Mouse (Mus musculus) cerebral cortex, adult 2 months (tissue): Measurements from ENCODE around the gene Scyl1.

Experiments
- WGBS: fragments of 180-500 bp; shearing (Covaris S2); methylation state at CpG from one replicate; pipeline ENCODE4 v1.1.7; 2018; 5-methylcytosine and 5-hydroxymethylcytosine counted together

Scyl1 gene

DNA sequence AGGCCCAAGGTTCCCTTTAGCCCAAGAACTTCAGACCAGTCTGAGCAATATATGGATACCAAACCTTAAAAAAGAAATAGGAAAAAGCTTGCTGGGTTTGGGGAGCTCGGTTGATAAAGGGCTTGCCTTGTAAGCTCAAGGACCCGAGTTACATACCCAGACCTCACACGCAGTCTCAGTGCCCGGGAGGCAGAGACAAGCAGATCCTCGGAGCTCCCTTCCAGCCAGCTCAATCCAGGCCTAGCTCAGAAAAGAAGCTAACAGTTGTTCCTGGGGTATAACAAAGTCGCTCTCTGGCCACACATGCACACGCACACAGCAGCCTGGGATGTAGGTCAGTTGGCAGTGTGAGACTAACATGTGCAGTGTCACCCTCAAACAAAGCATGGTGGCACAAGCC, 16.7 kb upstream of the Scyl1 start:
- 86% methylated on average over 7 of the region's 7 CpGs for WGBS

DNA sequence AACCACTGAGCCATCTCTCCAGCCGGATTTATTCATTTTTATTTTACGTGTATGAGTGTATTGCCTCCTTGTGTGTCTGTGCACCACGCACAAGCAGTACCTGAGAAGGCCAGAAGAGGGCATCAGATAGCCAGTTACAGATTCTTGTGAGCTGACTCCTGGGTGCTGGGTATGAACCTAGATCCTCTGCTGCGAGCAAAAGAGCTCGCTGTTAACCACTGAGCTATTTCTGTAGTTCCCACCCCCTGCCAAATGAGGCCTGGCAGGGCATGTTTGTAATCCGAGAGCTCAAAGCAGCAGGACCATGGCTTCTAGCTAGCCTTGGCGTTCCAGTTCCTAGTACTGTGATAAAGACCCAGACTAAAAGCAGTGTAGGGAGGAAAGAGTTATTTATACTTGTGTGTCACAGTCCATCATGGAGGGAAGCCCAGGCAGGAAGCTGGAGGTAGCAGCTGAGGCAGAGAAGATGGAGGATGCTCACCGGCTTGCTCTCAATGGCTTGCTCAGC, 16.0 kb upstream of the Scyl1 start:
- WGBS: 11% methylated on average over 8 of the region's 8 CpGs

DNA sequence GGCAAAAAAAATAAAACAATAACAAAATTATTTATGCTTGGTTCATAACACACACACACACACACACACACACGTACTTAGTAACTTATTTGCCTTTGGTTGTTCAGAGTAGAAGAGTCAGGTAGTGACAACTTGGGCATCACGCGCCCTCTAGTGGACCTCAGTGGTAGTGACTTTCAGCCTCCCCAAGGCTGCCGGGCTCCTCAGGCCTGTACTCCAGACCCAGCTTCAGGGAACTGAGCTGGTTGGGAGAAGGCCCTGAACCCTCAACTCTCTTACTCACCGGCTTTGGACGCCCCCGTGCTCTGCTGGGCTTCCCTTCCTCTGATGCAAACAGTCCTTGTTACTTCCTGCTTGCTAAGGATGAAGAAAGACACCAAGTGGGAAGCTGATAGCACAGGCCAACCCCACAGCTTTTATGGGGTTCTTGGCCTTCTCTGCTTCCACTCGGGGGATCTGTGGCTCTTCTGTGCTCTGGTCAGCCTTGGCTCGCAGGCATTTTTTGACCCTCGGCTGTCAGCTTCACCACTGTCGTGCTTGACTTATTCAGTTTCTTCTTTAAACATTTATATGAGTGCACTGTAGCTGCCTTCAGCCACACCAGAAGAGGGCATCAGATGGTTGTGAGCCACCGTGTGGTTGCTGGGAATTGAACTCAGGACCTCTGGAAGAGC, 15.4 kb upstream of the Scyl1 start:
- 5% methylated on average over 12 of the region's 12 CpGs for WGBS

DNA sequence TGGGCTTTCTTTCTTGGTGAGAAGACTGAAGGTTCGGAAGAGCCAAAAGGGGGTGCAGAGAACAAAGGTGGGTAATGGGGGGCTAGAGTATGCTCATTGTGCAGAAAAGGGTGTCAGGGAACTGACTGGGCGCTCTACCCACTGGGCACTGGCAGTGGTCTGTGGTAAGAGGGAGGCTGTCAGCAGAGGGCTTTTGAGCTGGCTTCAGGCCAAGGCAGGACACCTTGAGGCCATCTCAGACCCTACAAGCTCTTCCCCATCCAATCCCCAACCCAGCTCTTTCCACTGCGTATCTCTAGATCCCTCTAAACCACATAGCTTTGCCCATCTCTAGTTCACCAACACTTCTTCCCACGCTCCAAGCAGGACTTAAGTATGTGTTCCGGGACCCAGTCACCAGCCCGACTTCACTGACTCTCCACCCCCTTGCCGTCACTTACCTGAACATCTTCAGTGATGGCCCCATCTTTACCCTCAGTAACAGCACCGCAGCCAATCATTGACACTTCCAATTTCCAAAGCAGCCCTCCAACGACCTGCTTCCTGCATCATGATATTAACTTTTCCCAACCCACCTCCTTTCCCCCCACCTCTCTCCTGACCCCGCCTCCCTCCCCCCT, 13.8 kb upstream of the Scyl1 start:
- 55% methylated on average over 10 of the region's 10 CpGs for WGBS

DNA sequence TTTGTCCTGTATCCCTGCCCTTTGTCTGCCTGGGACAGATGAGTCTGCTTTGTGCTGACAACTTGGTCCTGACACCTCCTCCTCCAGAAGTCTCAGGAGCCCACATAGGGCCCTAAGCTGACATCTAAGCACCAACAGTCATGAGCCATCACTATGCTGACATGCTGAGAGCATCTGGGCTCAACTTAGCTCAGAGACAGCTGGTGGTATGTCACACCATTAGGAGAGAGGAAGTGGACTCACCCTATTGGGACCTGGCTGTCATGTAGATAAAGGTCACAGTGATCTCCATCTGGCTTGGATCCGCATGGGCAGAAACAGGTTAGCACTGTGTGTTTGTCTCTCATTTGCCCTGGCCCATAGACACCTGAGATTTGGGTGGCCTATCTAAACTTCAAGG, 10.9 kb upstream of the Scyl1 start:
- 97% methylated on average over 1 of the region's 1 CpGs for WGBS

DNA sequence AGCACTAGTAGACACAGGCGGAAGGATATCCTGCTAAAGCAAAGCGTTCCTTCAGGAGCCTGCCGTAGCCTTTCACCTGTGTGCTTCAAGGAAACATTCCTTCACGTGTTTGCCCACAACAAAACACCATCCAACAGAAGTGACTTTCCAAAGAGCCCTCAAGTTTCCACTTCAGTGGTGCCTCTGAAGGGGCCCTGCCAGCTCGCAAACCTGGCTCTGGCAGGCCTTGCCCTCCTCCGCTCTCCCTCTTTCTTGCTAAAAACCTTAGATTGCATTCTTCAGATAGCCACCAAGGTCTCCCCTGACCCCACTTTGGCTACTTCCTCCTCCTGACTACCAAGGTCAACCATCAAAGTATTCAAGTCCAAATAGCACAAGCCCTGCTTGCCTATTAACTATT, 10.3 kb upstream of the Scyl1 start:
- 91% methylated on average over 6 of the region's 6 CpGs for WGBS

DNA sequence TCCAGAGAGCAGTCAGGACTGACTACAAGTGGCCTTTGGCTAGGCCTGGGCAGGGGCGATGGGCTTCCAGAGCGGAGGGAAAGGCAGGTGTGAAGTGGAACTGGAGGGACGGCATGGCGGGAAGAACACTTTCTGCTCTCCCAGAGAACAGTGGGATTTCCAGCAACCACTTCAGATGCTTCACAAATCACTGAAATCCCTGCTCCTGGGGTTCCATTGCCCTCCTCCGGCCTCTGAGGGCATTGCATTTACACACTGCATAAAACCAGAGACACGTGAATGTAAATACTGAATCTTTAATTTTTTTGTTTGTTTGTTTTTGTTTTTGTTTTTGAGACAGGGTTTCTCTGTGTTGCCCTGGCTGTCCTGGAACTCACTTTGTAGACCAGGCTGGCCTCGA, 9.0 kb upstream of the Scyl1 start:
- 68% methylated on average over 7 of the region's 7 CpGs for WGBS

DNA sequence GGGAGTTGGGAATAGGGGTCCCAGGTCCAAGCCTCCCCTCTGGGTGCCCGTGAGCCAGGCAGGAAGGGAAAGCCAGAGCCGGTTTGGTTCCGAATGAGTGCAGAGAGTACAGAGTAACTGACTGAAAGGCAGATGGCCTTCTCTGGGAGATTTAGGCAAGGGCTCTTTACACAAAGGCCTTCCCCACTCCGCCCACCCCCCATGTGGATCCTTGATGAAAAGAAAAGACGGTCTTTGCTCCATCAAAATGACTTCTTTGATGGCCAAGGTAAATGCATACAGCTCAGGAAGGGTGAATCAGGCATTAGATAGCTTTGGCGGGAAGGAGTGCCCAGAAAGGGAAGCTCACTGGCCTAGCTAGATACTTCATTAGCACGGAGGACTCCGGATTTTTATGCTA, 7.1 kb upstream of the Scyl1 start:
- WGBS: 80% methylated on average over 8 of the region's 8 CpGs

DNA sequence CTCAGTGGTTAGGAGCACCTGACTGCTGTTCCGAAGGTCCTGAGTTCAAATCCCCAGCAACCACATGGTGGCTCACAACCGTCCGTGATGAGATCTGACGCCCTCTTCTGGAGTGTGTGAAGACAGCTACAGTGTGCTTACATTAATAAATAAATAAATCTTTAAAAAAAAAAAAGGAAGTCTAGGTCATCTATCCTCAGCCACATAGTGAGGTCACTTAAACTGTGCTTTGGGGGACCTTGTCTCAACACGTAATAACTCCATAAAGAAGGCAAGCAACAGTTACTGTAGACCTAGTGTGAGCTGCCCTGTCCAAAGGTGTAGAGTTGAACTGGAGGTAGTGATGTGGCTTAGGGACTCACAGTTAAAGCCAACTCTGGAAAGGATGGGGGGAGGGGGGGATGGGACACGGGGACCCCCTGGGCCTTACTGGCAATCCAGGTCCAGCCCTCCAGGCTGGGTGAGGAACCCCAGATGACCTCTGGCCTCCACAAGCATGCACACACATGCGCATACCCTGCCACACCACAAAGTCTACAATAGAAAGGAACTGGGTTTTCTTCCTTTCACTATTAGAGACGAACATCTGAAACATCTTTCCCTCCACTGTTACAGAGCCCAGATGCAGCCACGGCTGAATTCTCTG, 6.3 kb upstream of the Scyl1 start:
- 84% methylated on average over 9 of the region's 9 CpGs for WGBS

DNA sequence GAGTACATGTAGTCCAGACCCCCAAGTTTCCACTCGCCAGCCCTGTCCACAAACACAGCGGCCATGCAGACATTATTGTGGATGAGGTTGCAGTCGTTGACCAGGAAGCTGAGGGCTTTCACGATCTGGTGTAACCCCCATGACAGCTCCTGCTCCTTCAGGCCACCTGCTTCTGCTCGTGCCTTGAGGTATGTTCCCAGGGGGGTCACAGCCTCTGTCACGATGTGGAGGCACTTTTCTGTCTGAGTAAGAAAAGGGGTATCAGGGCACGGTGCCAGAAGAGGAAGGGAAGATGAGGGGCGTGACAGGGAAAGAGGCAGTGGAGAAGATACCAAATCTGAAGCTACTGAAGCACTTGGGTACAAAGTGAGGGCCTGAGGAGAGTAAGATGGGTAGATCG, 908 bp downstream of the Scyl1 start:
- WGBS: 28% methylated on average over 9 of the region's 9 CpGs

DNA sequence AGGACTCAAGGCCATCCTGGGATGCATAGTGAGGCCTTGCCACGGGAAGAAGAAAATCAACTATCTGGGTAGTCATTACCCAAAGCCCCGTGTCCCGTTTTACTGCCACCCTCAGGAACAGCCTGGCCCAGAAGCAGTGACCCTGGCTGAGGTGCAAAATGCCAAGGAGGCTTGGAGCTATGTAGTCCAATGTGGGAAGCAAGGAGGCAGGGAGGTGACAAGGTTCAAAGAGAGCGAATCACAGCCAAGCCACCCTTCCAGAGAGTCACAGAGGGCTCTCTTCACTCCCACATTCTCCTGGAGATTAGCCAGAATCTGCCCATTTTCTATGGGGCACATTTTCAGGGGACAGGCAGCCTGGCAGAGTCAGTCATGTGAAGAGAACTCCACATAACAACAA, 3.9 kb downstream of the Scyl1 start:
- WGBS: 75% methylated on average over 4 of the region's 4 CpGs

DNA sequence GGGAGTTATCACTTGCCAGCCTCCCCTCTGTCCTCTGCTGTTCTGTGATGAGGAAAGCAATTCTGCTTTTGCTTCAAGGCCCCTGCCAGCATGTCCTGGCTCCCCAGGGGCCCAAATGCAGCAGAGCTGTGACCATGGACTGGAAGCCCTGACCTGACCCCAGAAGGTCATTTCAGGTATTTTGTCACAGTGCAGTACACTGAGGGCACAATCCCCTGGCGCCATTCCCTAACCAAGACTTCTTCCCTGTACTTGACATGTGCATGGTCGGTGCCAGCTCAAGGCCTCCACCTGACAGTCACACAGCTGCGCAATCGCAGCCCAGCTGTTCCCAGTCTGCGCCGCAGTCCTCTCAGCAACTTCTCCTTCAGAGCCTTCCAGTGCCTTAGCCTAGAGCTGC, 8.1 kb downstream of the Scyl1 start:
- 91% methylated on average over 6 of the region's 6 CpGs for WGBS

DNA sequence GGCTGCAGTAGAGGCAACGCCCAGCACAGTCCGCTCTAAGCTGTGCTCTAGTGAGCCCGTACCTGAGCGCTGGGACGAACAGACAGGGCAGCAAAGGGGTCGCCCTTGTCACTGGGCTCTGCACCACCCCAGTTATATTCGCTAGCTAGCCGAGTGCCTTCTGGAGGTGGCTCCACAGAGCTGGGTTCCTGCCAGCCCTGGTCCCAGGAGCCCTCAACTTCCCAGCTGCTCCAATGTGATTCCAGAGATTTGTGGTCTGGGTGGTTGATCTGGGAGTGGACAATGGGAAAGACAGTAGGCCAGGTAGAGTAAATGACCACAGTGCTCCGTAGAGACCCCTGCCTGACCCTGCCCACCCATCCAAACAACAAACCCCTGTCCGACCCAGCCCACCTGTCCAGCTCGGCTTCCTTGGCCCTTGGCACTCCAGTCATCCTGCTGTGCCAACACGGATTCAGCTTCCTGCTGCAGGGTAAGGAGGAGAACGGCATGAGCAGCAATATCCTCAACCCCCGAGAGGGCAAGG, 12.3 kb downstream of the Scyl1 start:
- 88% methylated on average over 14 of the region's 14 CpGs for WGBS

DNA sequence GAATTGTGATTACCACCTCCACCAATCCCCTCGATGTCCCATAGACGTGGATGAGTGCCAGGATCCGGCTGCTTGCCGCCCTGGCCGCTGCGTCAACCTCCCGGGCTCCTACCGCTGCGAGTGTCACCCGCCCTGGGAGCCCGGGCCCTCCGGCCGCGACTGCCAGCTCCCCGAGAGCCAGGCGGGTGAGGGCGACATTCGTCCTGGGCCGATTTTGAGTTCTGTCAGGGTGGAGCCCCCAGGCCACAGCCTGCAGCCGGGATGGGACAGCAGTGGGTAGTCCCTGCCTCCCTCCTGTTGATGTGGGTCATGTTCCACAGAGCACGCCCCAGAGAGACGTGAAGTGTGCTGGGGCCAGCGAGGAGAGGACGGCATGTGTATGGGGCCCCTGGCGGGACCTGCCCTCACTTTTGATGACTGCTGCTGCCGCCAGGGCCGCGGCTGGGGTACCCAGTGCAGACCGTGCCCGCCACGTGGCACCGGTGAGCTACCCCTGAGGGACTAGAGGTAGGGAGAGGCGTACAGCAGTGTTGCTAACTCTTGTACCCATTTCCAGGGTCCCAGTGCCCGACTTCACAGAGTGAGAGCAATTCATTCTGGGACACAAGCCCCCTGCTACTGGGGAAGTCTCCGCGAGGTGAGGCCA, 14.1 kb downstream of the Scyl1 start:
- WGBS: 30% methylated on average over 36 of the region's 36 CpGs

DNA sequence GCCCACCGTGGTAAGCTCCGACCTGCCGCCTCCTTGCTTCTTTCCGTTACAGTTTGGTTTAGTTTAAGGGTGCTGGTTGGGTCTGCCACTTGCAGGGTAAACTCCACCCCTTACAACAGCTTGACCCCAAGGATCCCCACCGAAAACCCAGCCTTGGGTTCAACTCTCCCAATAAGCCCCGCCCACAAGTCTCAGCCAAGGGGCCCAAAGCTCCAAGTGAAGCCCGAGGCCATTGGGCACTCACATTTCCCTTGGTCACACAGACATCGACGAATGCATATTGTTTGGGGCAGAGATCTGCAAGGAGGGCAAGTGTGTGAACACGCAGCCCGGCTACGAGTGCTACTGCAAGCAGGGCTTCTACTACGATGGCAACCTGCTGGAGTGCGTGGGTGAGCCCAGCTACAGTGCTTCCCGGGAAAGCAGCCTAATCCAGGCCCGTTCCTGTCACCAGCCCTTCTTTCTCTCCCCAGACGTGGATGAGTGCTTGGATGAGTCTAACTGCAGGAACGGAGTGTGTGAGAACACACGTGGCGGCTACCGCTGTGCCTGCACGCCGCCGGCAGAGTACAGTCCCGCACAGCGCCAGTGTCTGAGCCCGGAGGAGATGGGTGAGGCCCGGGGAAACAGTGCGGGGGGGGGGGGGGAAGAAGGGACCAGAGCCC, 14.8 kb downstream of the Scyl1 start:
- 22% methylated on average over 29 of the region's 29 CpGs for WGBS

DNA sequence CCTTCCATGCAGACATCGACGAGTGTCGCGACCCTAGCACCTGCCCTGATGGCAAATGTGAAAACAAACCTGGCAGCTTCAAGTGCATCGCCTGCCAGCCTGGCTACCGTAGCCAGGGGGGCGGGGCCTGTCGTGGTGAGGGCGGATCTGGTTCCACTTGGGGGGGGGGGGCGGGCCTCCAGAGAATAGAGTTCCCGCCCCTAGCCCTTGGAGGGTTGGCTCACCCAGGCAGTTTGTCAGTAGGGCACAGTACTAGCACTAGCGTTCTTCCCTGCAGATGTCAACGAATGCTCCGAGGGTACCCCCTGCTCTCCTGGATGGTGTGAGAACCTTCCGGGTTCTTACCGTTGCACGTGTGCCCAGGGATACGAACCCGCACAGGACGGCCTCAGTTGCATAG, 19.5 kb downstream of the Scyl1 start:
- WGBS: 29% methylated on average over 20 of the region's 20 CpGs

DNA sequence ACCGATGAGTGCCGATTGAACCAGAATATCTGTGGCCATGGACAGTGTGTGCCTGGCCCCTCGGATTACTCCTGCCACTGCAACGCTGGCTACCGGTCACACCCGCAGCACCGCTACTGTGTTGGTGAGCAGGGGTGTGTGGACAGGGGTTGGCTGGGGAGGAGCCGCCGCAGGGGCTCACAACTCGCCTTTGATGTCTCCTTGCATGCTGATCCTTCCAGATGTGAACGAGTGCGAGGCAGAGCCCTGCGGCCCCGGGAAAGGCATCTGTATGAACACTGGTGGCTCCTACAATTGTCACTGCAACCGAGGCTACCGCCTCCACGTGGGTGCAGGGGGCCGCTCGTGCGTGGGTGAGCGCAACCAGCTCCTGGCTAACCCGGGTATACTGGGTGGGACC, 20.3 kb downstream of the Scyl1 start:
- WGBS: 49% methylated on average over 22 of the region's 22 CpGs

DNA sequence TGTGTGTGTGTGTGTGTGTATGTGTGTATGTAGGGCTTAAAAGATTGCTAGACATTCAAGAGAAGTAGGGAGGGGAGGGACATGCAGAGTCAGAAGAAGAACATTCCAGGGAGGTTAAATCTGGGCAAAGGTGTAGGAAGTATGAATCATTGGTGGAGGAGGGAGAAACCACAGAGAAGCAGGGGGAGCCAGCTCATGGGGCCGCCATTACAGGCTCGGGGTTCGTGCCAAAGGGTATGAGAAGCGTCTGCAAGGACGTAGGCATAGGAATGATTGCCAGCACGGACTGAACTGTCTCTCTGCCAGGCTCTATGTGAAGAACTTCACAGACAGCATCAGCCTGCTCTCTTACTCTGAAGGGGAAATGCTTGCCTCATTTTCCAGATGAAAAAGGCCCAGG, 21.7 kb downstream of the Scyl1 start:
- WGBS: 47% methylated on average over 6 of the region's 6 CpGs

DNA sequence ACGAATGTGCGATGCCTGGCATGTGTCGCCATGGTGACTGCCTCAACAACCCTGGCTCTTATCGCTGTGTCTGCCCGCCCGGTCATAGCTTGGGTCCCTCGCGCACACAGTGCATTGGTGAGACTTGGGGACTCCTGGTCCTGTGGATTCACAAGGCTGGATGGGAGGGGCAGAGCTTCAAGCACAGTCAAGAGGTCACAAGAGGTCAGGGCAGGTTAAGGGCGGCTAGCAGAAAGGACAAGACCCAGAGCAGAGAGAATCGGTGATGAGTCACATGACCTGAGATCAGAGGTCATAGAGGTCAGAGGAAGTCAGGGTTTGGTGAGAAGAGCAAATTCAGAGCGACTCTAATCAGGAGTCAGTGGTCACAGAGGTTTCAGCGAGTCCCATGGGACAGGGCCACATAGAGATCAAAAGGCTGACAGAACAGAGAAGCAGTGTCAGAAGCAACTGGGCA, 24.3 kb downstream of the Scyl1 start:
- 57% methylated on average over 12 of the region's 12 CpGs for WGBS

DNA sequence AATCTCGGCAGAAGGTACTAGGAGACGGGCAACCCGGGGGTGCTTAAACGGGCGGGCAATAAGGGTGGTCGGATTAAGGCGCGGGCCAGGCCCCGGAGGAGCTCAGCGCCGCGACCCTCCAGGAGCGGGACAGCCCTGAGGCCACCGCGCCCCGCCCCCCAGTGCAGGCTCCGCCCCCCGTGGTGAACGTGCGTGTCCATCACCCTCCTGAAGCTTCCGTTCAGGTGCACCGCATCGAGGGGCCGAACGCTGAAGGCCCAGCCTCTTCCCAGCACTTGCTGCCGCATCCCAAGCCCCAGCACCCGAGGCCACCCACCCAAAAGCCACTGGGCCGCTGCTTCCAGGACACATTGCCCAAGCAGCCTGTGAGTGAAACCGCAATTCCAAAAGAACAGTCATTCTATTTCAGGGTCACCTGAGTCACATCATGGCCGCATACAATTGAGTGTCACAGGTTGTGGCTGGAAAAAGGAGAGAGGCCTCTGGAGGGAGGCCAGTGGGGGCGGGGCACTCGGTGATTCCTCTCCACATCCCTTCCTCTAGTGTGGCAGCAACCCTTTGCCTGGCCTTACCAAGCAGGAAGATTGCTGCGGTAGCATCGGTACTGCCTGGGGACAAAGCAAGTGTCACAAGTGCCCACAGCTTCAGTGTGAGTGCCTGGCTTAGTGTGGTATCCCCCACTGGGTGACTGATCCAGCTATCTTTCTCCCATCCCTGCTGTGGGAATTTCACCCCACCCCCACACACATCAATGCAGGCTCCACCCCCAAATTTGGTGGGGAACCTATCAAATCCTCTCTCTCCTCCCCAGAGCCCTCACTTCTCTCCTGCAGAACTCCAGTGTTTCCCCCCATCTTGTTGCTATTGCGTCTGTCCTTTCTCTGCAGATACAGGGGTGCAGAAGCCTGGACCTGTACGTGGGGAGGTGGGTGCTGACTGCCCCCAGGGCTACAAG, 25.2 kb downstream of the Scyl1 start:
- WGBS: 24% methylated on average over 36 of the region's 36 CpGs

DNA sequence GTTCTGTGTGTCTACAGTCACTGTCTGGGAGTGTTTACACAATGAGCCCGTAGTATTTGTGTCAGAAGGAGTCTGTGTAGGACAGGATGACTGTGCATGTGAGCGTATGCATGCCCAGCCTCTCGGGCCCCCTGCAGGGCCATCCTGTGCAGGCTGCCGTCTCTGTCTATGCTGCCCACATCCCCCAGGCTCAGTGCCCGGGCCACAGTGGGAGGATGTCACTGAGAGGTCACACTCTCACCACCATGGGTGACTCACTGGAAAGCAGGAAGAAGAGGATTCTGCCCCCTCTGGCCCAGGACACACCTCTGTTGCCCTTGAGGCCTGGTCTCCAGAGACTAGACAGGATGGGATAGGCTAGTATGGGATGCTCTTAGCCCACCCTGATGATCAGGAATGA, 27.6 kb downstream of the Scyl1 start:
- WGBS: 59% methylated on average over 5 of the region's 5 CpGs
